Mouse (Mus musculus) embryonic facial prominence, embryonic 15.5 days (tissue): ENCODE data around the gene Cdh26. TPM values are rescaled to one million over a fixed set of nuclear protein-coding genes. Genes with fewer than 3 reads are reported as not detected.

Experiments used
- ATAC-seq: fragments of 200-750 bp; cut with Nextera tagmentation; 2 replicates; pipeline ENCODE4 v1.8.0; 2017; ENCODE audit warnings: low read depth, moderate TSS enrichment; ENCODE audit not compliant: insufficient number of reproducible peaks, low FRiP score, low TSS enrichment
- H3K27ac ChIP-seq: fragments of 300-500 bp; sonication (generic); replicated peaks from 2 replicates; pipeline ENCODE4 v1.5.1; 2015; ENCODE audit warnings: mild to moderate bottlenecking, inconsistent platforms
- H3K27me3 ChIP-seq: fragments of 300-500 bp; sonication (generic); 2 replicates; pipeline ENCODE4 v1.6.1; 2015; ENCODE audit warnings: inconsistent platforms
- H3K36me3 ChIP-seq: fragments of 300-500 bp; sonication (generic); 2 replicates; pipeline ENCODE4 v1.6.1; 2015; ENCODE audit warnings: mild to moderate bottlenecking, inconsistent platforms
- H3K4me1 ChIP-seq: fragments of 300-500 bp; sonication (generic); 2 replicates; pipeline ENCODE4 v1.6.1; 2015; ENCODE audit warnings: inconsistent platforms
- H3K4me2 ChIP-seq: fragments of 300-500 bp; sonication (generic); replicated peaks from 2 replicates; pipeline ENCODE4 v1.6.1; 2015; ENCODE audit warnings: mild to moderate bottlenecking, inconsistent platforms
- H3K4me3 ChIP-seq: fragments of 300-500 bp; sonication (generic); replicated peaks from 2 replicates; pipeline ENCODE4 v1.5.1; 2015; ENCODE audit warnings: mild to moderate bottlenecking, inconsistent platforms
- H3K9ac ChIP-seq: fragments of 300-500 bp; sonication (generic); 2 replicates; pipeline ENCODE4 v1.6.1; 2015; ENCODE audit warnings: inconsistent platforms
- H3K9me3 ChIP-seq: fragments of 300-500 bp; sonication (generic); replicated peaks from 2 replicates; pipeline ENCODE4 v1.6.1; 2016; ENCODE audit warnings: inconsistent platforms
- WGBS: fragments of 180-500 bp; shearing (Covaris S2); methylation state at CpG from one replicate; pipeline ENCODE4 v1.1.7; 2015; 5-methylcytosine and 5-hydroxymethylcytosine counted together
- polyA plus RNA-seq: library from polyadenylated mRNA; unstranded; fragments of >200 nt; fragmentation: Nextera tagmentation; extraction: Ambion mirVana; gene quantifications from 2 replicates; pipeline ENCODE4 v1.2.1, GENCODE M21; 2015

The Cdh26 gene
- polyA plus RNA-seq, 1 experiment from 2014 or later, result 5.2 TPM

DNA sequence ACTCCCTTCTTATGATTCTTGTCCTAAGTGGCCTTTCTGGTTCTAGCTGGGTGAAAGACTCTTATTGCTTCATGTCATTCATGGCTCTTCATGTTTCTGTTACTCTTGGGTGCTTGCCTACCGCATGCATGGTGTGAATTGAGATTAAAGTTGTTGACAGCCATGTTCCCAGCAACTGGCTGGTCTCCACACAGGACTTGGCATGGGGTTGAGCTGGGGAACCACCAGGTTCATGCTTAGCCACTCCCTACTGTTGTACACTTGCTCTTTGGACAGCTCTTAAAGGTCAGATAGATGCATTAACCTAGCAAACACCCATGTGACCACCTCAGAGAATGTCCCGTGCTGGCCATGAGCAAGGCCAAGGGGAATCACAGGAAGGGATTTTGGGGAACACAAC, 50.6 kb downstream of the Cdh26 start:
- H3K9ac ChIP-seq, result no peak overlapping the region
- no peak for ATAC-seq
- no peaks in the 10 kb centered on the region for H3K36me3 ChIP-seq
- H3K4me3 ChIP-seq, result no peak overlapping the region
- H3K27me3 ChIP-seq, result no peaks in the 10 kb centered on the region; the same call in 1 of the 2 replicates
- H3K4me2 ChIP-seq, result no peak overlapping the region
- H3K4me1 ChIP-seq, result peaks cover 5% of the 10 kb centered on the region; the same call in 1 of the 2 replicates
- H3K27ac ChIP-seq, result no peak overlapping the region
- WGBS, result 78% methylated on average over 2 of the region's 2 CpGs
- H3K9me3 ChIP-seq, result no peaks in the 10 kb centered on the region

DNA sequence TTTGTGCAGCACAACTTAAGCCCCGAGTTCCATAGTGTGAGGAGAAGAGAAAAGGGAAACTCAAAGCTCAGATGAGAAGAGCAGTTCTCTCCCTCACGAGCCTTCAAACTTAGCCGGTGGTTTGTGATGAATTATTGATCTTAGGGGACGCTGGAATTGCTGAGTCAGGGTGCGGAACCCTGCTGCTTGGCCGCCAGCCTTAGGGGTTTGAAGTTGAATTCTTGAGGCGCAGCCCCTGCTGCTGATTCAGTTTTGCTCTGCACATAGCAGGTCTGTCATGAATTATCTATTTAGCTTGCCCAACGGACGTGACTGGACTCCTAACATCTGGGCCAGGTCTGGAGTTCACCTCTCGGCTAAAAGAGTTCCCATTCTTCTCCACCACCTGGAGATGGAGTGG, 53.1 kb downstream of the Cdh26 start:
- Histone ChIP-seq H3K4me1 (peaks cover 5% of the 10 kb centered on the region; the same call in 1 of the 2 replicates), H3K4me3 (no peak overlapping the region), H3K9me3 (no peaks in the 10 kb centered on the region), H3K9ac (no peak overlapping the region), H3K36me3 (no peaks in the 10 kb centered on the region), H3K27me3 (no peaks in the 10 kb centered on the region), H3K27ac (no peak overlapping the region), H3K4me2 (no peak overlapping the region)
- no peak for ATAC-seq
- WGBS, result 34% methylated on average over 10 of the region's 10 CpGs

DNA sequence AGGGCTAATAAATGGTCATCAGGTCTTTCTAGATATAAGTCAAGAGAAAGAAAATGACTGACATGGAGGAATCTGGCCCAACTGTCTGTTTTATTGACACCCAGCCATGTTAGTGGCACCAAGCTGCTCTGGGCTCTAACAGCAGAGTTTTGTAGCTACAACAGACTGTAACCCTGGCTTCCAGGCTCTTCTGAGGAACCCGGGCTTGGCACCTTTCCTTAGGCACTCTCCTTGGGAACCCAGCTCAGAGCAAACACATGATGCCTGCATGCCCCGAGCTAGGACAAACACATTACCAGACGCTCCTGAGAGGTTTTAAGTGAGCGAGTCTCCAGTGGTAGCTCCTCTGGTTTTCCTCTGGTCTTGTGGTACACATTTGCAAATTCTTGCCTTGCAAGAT, 57.9 kb downstream of the Cdh26 start:
- WGBS, result 54% methylated on average over 4 of the region's 4 CpGs
- Histone ChIP-seq H3K9me3 (no peaks in the 10 kb centered on the region), H3K9ac (no peak overlapping the region), H3K4me1 (peaks cover 3% of the 10 kb centered on the region; the same call in 1 of the 2 replicates), H3K27me3 (no peaks in the 10 kb centered on the region), H3K27ac (no peak overlapping the region), H3K36me3 (no peaks in the 10 kb centered on the region), H3K4me3 (no peak overlapping the region), H3K4me2 (no peak overlapping the region)
- no peak for ATAC-seq

DNA sequence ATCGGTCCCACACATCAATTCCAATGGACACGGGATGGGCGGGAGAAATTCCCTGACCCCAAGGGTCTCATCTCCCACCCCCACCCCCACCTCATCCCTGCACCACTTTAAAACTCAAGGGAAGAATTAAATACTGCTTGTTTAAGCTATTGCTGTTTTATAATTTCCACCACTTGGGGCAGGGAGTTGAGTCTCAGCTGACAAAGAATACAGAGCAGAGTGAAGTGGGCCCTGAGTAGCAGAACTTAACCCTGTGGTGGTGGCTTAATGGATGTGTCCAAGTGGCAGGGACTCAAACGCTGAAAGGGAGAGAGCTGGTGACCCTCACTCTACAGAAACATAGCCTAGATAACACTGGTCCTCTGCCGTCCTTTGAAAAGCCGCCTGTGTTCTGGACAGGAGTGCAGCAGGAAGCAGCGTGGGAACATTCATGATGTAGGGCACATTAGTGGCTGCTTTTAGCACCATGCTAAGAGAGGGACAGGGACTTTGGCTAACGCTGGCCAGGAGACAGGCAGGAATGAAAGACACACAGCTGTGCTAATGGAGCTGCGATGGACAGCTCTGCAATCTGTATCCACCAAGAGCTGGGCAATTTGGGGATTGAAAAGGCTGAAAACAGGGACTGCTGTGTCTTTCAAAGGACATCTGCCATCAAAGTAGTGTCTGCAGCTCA, 60.1 kb downstream of the Cdh26 start:
- Histone ChIP-seq H3K9me3 (no peaks in the 10 kb centered on the region), H3K36me3 (no peaks in the 10 kb centered on the region), H3K4me2 (no peak overlapping the region), H3K4me3 (no peak overlapping the region), H3K9ac (no peak overlapping the region), H3K27me3 (no peaks in the 10 kb centered on the region), H3K27ac (no peak overlapping the region), H3K4me1 (peaks cover 5% of the 10 kb centered on the region; the same call in 1 of the 2 replicates)
- WGBS, result 72% methylated on average over 9 of the region's 9 CpGs
- no peak for ATAC-seq

DNA sequence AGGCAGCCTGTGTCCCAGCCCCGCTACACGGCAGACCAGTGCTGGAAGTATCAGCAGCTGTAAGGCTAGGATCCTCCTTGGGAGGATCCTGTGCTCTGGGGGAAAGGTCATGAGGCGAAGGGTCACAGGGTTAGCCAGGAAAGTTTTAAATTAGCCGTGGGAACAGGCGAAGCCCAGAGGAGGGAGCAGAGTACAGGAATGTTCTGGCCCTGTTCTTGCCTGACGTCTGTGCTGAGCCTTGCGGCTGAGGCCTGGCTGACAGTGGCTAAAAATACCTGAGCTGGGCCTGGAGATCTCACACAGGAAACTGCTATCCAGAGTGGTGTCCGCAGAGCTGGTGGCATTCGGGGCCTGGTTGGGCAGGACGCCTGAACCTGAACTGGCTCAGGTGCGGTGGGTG, 63.7 kb downstream of the Cdh26 start:
- no peaks in the 10 kb centered on the region for H3K9me3 ChIP-seq

DNA sequence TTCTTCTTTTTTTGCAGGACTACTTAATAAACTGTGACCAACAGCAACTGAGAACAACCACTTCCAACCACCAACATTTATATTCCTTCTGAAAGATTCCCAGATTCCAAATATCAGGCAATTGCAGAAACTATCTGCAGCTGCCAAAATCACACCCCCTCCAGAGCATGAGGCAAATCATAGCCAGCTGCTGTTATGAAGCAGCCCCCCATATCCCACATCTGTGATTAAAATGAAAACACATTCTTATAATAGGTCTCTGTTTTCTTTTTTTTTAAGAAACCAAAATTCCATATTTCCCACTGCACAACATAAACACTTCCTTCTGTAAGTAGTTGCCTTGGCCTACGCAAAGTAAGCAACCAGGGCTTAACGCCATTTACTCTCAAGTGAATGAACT, 65.5 kb downstream of the Cdh26 start:
- Histone ChIP-seq H3K4me1 (peaks cover 26% of the 10 kb centered on the region), H3K36me3 (no peaks in the 10 kb centered on the region), H3K9me3 (no peaks in the 10 kb centered on the region), H3K27me3 (0 out of 2 replicates have a peak, but pooled peaks cover 3% of the 10 kb centered on the region), H3K4me3 (no peak overlapping the region), H3K9ac (no peak overlapping the region), H3K4me2 (no peak overlapping the region), H3K27ac (no peak overlapping the region)
- WGBS, result 48% methylated on average over 2 of the region's 2 CpGs
- peak; percentile 22; the same call in 1 of the 2 replicates for ATAC-seq

More for the DNA sequence above, 63.7 kb downstream of the Cdh26 start:
- no peak overlapping the region for H3K4me3 ChIP-seq
- 59% methylated on average over 11 of the region's 11 CpGs for WGBS
- H3K9ac ChIP-seq, result no peak overlapping the region
- 0 out of 2 replicates have a peak, but pooled peaks cover 3% of the 10 kb centered on the region for H3K27me3 ChIP-seq
- H3K36me3 ChIP-seq, result no peaks in the 10 kb centered on the region
- H3K27ac ChIP-seq, result no peak overlapping the region
- H3K4me2 ChIP-seq, result no peak overlapping the region
- H3K4me1 ChIP-seq, result peaks cover 26% of the 10 kb centered on the region
- ATAC-seq, result no peak

DNA sequence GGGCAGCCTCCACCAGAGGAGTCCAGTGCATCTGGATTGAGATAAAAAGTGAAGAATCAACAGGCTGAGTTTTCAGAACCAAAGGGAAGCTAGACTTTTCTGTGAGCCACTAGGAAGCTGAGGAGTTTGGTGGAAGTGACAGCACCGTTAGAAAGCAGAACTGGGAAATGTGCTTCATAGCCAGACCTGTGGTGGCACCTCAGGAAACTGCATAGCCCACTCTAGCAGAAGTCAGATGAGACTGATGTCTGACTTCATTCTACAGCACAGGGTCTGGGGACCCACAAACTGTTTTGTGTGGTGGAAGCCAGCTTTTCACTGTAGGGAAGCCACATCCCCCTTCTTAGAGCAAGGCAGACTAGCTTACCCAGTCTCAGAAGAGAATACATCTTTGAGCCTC, 67.6 kb downstream of the Cdh26 start:
- Histone ChIP-seq H3K4me2 (no peak overlapping the region), H3K27me3 (0 out of 2 replicates have a peak, but pooled peaks cover 3% of the 10 kb centered on the region), H3K4me3 (no peak overlapping the region), H3K36me3 (no peaks in the 10 kb centered on the region), H3K9me3 (no peaks in the 10 kb centered on the region), H3K4me1 (peaks cover 26% of the 10 kb centered on the region), H3K27ac (no peak overlapping the region), H3K9ac (no peak overlapping the region)
- WGBS, result 73% methylated on average over 1 of the region's 1 CpGs
- no peak for ATAC-seq

DNA sequence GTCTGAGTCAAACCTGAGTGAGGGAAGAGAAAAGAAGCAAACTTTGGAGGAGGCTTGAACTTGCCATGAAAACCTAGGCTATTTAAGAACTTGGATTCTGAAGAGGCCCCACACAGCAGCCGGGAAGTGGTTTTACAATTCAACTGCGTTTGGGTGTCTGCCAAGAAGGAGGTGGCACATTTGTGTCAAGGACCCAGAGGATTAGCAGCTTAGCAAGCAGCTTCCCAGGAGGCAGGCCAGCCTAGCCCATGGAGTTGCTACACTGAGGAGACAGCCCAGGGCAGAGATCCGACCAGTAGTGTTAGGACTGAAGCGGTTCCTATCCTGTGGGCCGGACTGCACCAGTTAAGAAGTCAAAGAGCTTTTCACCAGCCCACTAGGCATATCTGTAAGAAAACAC, 68.1 kb downstream of the Cdh26 start:
- Histone ChIP-seq H3K9ac (no peak overlapping the region), H3K4me3 (no peak overlapping the region), H3K27ac (no peak overlapping the region), H3K27me3 (0 out of 2 replicates have a peak, but pooled peaks cover 3% of the 10 kb centered on the region), H3K4me1 (peaks cover 26% of the 10 kb centered on the region), H3K36me3 (no peaks in the 10 kb centered on the region), H3K9me3 (no peaks in the 10 kb centered on the region), H3K4me2 (no peak overlapping the region)
- ATAC-seq, result no peak
- WGBS, result 50% methylated on average over 5 of the region's 5 CpGs

DNA sequence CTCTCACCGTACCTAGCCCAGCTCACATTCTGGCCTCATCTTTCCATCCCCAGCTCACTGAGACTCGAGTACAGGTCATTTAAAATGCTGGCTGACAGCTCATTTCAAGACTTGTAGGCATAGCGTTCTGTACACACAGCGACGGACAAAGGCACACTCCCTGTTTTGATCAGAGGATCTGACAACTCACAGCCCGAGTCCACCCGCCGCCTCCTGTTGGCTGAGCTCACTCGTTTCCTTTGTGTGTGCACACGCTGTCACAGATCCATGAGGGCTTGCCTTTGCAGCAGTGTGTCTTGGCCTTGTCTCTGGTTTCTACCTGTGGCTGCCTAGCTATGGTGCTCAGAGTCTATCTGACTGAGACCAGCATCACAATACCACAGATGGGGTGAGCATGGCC, 72.1 kb downstream of the Cdh26 start:
- 77% methylated on average over 10 of the region's 10 CpGs for WGBS
- ATAC-seq, result no peak

DNA sequence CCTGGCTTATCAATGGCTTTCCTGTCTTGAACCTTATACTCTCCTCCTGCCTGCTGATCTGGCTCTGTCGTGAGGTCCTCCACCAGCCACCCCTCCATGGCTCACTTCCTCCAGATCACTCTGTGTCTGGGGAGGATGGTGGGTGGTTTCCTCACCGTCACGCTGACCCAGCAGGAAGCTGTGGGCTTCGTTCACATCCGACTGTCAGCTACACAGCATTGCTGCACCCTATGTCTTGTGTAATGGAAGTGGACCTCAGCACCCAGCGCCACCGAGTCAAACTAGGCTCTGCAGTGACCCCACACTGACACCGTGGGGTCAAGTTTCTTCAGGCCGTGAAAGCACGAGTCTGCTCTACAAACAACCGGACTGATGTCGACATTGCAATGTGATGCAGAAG, 75.7 kb downstream of the Cdh26 start:
- no peak overlapping the region for H3K9ac ChIP-seq
- no peak overlapping the region for H3K27ac ChIP-seq
- no peaks in the 10 kb centered on the region for H3K9me3 ChIP-seq
- H3K4me3 ChIP-seq, result no peak overlapping the region
- peaks cover 4% of the 10 kb centered on the region; the same call in 1 of the 2 replicates for H3K4me1 ChIP-seq
- H3K27me3 ChIP-seq, result peaks cover 11% of the 10 kb centered on the region
- no peak for ATAC-seq
- H3K4me2 ChIP-seq, result no peak overlapping the region
- no peaks in the 10 kb centered on the region for H3K36me3 ChIP-seq
- 39% methylated on average over 12 of the region's 12 CpGs for WGBS

More for the DNA sequence above, 72.1 kb downstream of the Cdh26 start:
- no peak overlapping the region for H3K4me2 ChIP-seq
- no peak overlapping the region for H3K4me3 ChIP-seq
- H3K36me3 ChIP-seq, result no peaks in the 10 kb centered on the region
- peaks cover 15% of the 10 kb centered on the region for H3K4me1 ChIP-seq
- H3K27me3 ChIP-seq, result peaks cover 9% of the 10 kb centered on the region; the same call in 1 of the 2 replicates
- no peak overlapping the region for H3K9ac ChIP-seq
- H3K27ac ChIP-seq, result no peak overlapping the region
- H3K9me3 ChIP-seq, result no peaks in the 10 kb centered on the region

DNA sequence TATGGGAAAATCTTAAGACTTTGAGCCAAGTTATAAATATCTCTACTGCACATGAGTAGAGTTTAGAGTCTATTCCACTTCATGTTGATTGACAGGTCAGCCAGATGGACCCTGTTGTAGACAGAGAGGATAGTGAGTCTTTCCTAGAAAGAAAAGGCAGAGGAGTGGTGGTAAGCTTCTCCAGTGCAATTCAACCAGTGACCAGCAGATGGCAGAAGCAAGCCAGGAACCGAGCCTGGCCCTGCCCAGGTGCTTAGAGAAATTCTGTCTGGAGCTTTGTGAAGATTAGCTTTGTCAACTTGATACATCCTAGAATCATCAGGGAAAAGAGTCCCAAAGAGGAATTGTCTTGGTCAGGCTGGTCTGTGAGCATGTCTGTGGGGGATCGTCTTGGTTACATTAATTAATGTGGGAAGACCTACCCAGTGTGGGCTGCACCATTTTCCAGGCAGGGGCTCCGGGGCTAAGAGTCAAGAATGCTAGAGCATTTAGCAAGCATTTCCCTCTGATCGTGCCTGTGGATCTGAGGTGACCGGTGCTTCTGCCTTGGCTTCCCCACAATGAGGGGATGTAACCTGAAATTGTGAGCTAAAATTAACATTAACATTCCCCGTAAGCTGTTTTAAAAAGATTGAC, 77.2 kb downstream of the Cdh26 start:
- no peak overlapping the region for H3K4me3 ChIP-seq
- H3K36me3 ChIP-seq, result no peaks in the 10 kb centered on the region
- H3K27ac ChIP-seq, result no peak overlapping the region
- no peaks in the 10 kb centered on the region for H3K9me3 ChIP-seq
- no peak overlapping the region for H3K4me2 ChIP-seq
- peaks cover 19% of the 10 kb centered on the region for H3K27me3 ChIP-seq
- H3K4me1 ChIP-seq, result peaks cover 4% of the 10 kb centered on the region; the same call in 1 of the 2 replicates
- ATAC-seq, result no peak
- H3K9ac ChIP-seq, result no peak overlapping the region
- 38% methylated on average over 6 of the region's 6 CpGs for WGBS
